Mouse (Mus musculus) brain, embryonic 14.5 days (tissue): ENCODE data around the gene Nrxn3. TPM values are rescaled to one million over a fixed set of nuclear protein-coding genes. Genes with fewer than 3 reads are reported as not detected.

Experiments
- DNase-seq: peaks from one replicate; pipeline ENCODE4 v3.0.0-alpha.2; 2011; ENCODE audit warnings: low read depth
- CTCF ChIP-seq: fragments of 200-500 bp; IDR thresholded peaks from 2 replicates; pipeline ENCODE4 v1.5.1; 2012; ENCODE audit warnings: inconsistent platforms, mild to moderate bottlenecking, moderate library complexity, borderline replicate concordance; ENCODE audit not compliant: insufficient read depth, insufficient read length; ENCODE audit errors: extremely low read depth
- POLR2A ChIP-seq: fragments of 200-500 bp; IDR thresholded peaks from 2 replicates; pipeline ENCODE4 v1.6.1; 2012; ENCODE audit warnings: mild to moderate bottlenecking, inconsistent platforms, borderline replicate concordance; ENCODE audit not compliant: poor library complexity, insufficient read depth, insufficient read length, severe bottlenecking; ENCODE audit errors: extremely low read depth
- polyA plus RNA-seq: library from polyadenylated mRNA; depleted of rRNA; stranded (reverse); fragments of >200 nt; gene quantifications from 2 replicates; pipeline ENCODE4 v1.2.3, GENCODE M21; 2012

Gene Nrxn3
- polyA plus RNA-seq, 1 experiment, result 67.8 TPM

DNA sequence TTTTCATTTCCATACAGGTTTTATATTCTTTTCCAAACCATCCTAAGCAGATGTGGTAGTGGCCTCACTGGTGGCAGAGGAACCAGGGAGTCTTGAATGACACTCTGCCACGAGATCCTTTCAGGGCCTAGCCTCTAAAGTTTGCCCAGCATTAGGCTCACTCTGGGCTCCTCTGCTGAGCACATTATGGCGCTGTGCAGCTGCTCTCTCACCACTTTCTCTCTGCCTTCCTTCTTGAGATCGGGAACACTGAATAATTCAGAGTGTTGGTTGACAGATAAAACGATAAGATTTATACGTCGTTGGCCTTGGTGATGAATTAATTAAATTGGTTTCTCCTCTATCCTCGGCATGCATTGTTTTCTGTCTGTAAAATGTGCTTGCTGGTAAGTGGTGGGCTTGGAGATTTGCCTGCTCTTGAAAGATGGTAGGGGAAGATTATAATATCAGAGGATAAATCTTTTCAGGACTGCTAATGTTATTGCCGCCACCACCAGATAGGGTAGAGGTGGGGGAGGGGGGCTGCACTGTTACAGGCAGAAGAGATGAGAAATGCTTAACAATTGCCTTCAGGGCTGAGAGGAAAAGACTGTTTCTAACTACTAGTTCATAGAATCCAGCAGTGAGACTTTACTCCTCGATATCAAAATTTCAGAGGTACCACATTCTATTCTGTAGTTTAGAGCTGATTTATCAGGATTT, 1094.5 kb downstream of the Nrxn3 start:
- peak; percentile 71 for DNase-seq
- no peak for TF ChIP-seq POLR2A
- TF ChIP-seq CTCF, result no peak

DNA sequence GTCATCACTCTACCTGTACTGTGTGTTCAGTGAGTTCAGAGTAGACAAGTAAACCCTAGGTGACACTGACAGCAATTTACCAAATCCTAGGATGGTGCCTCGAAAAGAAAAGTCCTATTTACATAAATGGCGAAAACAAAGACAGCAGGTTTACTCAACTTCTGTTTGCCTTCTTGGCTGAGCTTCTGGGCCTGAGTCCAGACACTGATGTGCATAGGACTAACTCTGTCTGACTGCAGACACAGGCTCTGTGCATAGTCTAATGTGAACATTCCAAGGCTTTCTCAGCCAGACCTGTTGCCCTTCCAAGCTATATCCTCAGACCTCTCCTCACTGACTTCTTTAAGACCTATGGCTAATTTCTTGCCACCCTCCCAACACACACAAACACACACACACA, 1095.5 kb downstream of the Nrxn3 start:
- no peak for TF ChIP-seq POLR2A
- no peak for TF ChIP-seq CTCF
- peak; percentile 55 for DNase-seq

DNA sequence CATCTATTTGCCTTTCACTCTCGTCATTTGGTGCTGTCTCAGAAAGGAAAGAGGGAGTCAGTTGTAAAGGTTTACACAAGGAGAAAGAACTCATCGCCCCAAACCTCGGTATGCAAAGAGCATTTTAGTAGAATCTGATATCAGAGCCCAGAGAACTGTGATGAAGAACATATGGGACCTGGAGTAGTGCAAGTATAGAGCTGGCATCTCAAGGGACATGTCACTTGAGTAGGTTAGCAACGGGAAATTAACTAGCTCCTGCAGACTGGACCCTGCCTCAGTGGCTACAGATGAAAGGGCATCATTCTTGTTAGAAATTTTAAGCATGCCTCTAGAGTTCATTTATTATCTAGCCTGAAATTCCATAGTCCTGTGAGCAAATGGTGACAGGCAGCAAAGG, 1099.5 kb downstream of the Nrxn3 start:
- peak; percentile 43 for DNase-seq

DNA sequence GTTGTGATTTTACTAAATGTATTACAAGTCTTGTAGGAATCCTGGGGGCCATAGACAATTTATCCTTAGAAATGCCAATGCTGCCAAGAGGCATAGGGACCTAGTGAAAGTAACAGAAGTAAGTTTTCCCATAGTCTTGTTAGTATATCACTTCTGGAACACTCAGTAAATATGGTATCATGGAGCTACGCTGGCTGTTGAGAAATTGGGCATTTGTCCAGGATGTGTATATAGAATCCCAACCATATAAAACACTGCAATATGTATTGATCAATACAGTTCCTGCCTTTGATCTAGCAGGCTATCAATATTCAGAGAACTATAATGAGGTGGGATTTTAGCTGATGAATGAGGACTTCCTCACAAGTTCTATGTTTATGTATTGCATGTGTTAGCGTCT, 1107.3 kb downstream of the Nrxn3 start:
- TF ChIP-seq POLR2A (no peak), CTCF (no peak)
- no peak for DNase-seq

More for the DNA sequence above, 1099.5 kb downstream of the Nrxn3 start:
- TF ChIP-seq POLR2A (no peak), CTCF (no peak)

DNA sequence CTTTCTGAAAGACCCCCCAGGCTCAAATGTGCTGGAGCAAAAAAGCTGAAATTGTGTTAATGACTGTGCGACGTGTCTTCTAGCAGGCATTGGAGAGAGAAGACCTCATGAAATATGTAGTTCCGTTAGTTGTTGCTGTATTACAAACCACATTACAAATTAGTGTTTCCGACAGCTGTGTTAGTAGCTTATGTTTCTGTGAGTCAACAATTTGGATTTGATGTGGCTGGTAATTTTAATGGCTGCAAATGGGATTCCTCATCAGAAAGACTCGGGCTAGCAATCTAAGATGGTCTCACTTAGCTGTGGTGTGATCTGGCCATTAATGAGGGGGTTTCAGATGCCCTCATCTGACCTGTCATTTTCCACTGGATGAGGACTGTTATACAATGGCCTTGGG, 1107.7 kb downstream of the Nrxn3 start:
- no peak for DNase-seq
- no peak for TF ChIP-seq POLR2A

DNA sequence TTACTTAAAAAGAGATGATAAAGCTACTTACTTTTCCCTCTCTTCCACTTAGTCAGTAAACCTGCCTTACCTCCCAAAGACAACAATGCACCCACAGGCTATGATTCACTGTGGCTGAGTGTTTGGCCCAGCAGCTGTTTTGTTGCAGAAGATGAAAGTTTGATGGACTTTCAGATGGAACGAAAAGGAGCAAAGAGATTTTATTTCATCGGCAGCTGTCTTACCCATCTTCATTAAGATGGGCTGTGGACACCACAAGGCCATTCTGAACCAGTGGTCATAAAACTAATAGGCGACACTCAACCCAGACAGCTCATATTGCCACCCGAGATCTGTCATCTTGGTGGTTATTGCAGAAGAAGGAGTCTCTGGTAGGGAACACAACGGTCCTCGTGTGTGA, 1108.6 kb downstream of the Nrxn3 start:
- TF ChIP-seq POLR2A, result no peak
- no peak for TF ChIP-seq CTCF

DNA sequence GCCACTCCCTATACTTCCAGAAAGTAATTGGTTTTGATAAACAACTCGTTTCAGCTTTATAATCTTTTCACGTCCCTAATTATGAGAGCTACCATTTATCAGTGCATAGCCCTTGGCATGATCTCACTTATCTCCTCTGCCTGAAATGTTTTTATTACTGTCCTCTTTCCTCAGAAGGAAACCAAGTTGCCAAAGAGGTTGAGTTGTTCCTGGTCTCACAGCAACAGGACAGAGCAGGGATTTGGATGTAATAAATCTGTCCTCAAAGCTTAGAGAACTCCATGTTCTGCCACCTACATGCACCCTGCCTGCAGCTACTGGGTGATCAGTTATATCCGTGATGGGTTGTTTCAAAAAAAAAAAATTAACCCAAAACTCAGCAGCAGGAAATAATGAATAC, 1113.6 kb downstream of the Nrxn3 start:
- no peak for TF ChIP-seq CTCF
- TF ChIP-seq POLR2A, result no peak
- no peak for DNase-seq

More for the DNA sequence above, 1108.6 kb downstream of the Nrxn3 start:
- no peak for DNase-seq

DNA sequence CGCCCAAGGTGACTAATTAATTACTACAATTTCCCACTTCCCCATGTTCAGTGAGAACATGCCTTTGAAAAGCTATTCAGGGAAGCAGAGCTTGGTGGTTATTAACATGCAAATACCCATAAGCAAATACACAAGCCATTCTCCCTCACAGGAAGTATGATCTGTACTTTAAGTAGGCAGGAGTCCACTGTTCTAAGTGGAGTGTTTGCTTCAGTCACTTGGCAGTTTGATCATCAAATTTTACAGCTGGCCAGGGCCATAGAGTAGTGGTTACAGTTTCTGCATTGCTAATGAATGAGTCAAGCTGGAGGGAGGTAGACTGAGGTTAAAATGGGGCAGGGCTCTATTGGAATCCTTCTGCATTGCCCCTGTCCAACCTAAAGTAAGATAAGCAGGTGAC, 1120.2 kb downstream of the Nrxn3 start:
- DNase-seq, result peak; percentile 13

DNA sequence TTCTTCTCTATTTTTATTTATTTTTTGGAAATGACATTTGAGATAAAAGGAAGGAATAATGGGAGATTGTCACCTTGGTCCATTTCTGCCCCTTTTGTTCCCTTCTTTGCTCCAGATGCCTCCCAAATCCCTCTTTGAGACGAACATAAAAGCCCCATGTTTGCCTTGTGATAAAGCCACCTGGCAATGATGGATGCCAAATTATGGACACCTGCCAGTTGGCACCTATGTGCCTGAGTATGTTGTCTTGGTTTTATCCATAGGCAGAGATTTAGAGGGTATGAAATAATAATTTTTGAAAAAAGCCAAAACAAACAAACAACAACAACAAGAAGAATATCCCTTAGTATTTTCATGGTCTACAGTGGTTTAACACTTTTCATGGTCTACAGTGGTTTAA, 1125.4 kb downstream of the Nrxn3 start:
- peak; percentile 20 for DNase-seq

More for the DNA sequence above, 1120.2 kb downstream of the Nrxn3 start:
- TF ChIP-seq POLR2A (no peak), CTCF (no peak)

DNA sequence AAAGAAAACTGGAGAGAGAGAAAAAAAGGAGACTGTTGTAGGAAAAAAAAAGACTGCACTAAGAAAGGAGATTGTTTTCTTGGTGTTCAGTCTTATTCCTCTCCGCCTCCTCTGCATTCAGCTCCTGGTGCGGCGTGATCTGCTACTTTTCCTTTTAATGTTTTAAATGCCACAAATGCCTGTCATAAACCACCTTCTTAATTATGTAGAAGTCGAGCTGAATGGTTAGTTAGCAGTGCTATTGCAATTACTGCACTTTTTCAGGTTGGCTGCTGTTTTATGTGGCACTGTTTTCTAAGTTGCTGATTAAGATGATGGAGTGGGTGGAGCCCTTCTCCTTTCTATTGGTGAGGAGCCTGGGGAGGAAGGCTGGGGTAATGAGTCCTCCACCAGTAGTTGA, 1131.7 kb downstream of the Nrxn3 start:
- peak; percentile 52 for DNase-seq
- TF ChIP-seq POLR2A, result no peak
- no peak for TF ChIP-seq CTCF

More for the DNA sequence above, 1125.4 kb downstream of the Nrxn3 start:
- TF ChIP-seq POLR2A (no peak), CTCF (no peak)

DNA sequence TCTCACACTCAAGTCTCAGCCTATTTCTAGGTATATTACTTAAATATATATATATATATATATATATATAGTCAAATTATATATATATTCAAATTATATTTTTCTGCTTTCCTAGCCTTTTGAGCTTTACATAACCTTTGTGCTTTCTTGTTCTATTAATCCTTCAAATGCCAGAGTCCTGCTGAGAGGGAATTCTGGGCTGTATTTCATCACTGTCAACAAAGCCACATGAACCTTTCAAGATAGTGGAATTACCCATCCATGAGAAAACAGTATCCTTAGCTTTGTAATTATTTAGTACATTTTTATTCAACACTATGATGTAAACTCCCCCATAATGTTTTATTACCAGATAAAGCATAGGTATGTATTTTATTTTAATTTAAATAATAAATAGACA, 1144.4 kb downstream of the Nrxn3 start:
- TF ChIP-seq CTCF (no peak), POLR2A (no peak)
- no peak for DNase-seq

DNA sequence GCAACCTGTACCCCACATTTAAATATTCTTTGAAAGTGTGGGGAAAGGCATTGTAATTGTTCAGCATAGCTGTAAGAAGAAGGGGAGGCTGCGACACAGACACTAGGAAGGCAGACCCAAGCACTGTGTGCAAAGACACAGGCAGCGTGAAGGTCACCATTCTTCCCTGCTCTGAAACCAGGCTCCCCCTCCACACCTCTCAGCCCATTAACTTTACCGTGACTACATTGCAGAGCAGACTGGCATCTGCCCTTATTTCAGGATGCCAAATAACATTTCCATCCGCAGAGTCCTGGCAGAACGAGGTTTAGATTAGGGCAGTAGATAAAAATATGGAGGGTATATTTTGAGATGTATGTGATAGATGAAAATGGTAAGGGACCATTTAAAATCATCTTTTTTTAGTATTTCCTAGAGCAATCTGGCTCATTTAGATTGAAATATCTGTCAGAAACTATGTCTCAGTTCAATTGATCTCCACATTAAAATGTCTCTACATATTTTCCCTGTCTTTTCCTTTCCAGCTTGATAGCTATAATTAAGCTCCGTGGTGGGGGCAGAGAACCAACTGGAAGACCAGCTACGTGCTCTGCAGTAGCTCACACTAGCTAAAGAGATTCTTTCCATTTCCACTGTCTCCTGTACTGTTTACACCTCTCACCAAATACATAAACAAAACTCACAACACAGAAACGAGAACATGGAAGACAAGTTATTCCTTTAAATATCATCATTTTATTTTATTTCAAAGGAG, 1160.1 kb downstream of the Nrxn3 start:
- TF ChIP-seq POLR2A (no peak), CTCF (no peak)
- peak; percentile 16 for DNase-seq
